Mouse (Mus musculus) neutrophil, adult 5-6 weeks (primary cell): ENCODE results near the gene Uevld. TPM values are rescaled to one million over a fixed set of nuclear protein-coding genes. Genes with fewer than 3 reads are reported as not detected.
A peak's percentile ranks its signal among the peaks of the same experiment; 100 is the strongest.

Experiments
- ATAC-seq: fragments of 151-379, 151-347 bp; 2 replicates; pipeline ENCODE4 v1.8.0; 2017; ENCODE audit warnings: mild to moderate bottlenecking, moderate TSS enrichment; ENCODE audit not compliant: insufficient number of reproducible peaks, poor library complexity, low FRiP score, severe bottlenecking; ENCODE audit errors: extremely low read depth
- total RNA-seq: library from RNA; stranded (forward); fragments of 200-1000 nt; gene quantifications from 2 replicates; pipeline ENCODE4 v1.2.3, GENCODE M21; 2017

The Uevld gene
- total RNA-seq, 1 experiment from 2014 or later: 6.9 TPM

GRCm38 (mm10) chr7:46983280-46983679 lies 25.0 kb upstream of the Uevld start, which contains the start of gene Gm9999:
Gene Gm9999, plus strand, starts transcription at chr7:46983580.
- no peak for ATAC-seq

DNA sequence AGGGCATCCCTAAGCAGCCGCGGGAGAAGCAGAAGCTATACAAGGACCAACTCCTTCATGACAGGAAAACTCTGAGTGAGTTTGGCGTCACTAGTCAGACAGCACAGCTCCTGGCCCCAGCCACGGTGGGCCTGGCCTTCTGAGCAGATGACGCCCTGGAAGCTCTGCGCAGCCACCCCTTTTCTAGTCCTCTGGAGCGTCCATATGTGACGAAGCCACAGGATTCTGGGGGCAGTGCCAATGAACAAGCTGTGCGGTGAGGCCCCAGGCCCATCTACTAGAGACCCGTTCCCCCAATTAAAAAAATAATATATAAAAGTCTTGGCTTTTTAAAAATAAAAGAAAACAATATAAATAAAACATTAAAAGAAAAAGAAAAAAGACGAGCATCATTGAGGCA lies 17.1 kb upstream of the Uevld start:
- ATAC-seq: no peak

GRCm38 (mm10) chr7:46974648-46975047 lies 16.3 kb upstream of the Uevld start:
- ATAC-seq: no peak

DNA sequence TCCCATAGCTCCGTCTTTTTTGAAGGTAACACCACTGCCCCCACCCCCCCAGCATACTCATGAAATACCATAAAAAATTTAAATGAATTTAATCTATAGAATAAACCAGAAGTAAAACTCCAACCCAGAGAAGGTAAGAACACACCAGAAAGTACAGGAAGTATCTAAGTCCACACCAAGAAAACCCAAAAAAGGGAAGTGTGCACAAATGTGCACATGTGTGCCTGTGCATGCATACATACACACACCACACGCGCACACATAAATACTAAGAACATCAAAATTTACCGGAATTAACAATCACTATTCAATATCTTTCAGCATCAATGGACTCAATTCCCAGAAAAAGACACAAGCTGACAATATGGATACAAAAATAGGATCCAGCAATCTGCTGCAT lies 11.6 kb upstream of the Uevld start:
- ATAC-seq: no peak

- ATAC-seq: no peak
Observed at GRCm38 (mm10) chr7:46964070-46964469, 5.7 kb upstream of the Uevld start.

GRCm38 (mm10) chr7:46962806-46963618 lies 4.7 kb upstream of the Uevld start:
- peak; percentile 84 for ATAC-seq

- no peak for ATAC-seq
Observed at GRCm38 (mm10) chr7:46962132-46962531, 3.8 kb upstream of the Uevld start.

- ATAC-seq: no peak
Observed at GRCm38 (mm10) chr7:46960991-46961390, 2.7 kb upstream of the Uevld start.

- ATAC-seq: no peak
Observed at GRCm38 (mm10) chr7:46958853-46959252, 526 bp upstream of the Uevld start.

- ATAC-seq: peak; percentile 44; the same call in 1 of the 2 replicates
Observed at GRCm38 (mm10) chr7:46935847-46936246, 22.5 kb downstream of the Uevld start.

DNA sequence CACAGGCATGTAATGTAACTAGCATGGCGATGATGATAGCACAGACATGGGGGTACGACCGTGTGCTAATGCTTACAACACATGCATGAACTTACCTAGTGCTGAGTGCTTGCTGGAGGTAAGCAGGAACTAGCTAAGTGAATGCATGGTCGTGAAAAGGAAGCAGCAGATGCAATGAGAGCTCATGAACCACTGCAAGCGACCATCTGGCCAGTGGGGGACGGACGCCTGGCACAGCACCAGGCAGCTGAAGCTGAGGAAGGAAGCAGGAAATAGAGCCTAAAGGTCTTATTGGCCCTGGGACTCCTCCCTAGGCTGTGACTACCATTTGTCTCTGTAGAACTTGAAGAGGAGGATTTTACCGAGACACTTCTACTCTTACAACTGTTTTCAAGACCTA lies 23.5 kb downstream of the Uevld start:
- no peak for ATAC-seq

GRCm38 (mm10) chr7:46931370-46931769 lies 27.0 kb downstream of the Uevld start:
- ATAC-seq: no peak

- no peak for ATAC-seq
Observed at GRCm38 (mm10) chr7:46928291-46928690, 30.0 kb downstream of the Uevld start.

- no peak for ATAC-seq
Observed at GRCm38 (mm10) chr7:46922075-46922474, 36.3 kb downstream of the Uevld start.

DNA sequence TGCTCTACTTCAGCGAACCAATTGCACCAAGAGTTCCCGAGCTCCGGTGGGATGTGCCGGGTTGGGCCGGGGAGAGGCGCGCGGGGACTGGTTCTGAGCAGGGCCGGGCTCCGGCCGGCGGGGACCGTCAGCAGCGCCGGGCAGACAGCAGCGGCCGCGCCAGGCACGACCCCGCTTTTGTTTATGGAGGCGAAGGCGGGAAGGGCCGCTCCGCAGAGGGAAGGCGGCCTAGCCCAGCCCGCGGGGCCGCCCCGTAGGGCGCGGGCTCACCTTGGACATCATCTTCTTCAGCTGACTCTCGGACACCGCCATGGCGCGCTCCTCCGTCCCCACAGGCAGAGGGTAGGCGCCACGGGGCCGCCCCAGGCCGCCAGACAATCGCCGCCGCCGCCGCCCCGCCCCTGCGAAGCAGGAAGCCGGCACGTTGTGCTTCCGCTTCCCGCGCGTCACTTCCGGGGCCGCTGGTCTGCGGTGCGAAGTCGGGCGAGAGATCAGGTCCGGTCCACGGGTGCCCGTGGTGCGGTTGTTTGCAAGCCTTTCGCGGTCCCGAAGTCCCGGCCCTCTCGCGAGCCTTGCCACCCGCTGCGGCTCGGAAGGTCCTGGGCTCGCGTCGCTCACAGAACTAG lies 38.7 kb downstream of the Uevld start, which contains the start of gene Tsg101:
TSS of gene Tsg101 (minus strand) at position 419 of the 626 bp plus-strand sequence.
- ATAC-seq: peak; percentile 89

- ATAC-seq: no peak
Observed at GRCm38 (mm10) chr7:46918678-46919371, 39.5 kb downstream of the Uevld start.

DNA sequence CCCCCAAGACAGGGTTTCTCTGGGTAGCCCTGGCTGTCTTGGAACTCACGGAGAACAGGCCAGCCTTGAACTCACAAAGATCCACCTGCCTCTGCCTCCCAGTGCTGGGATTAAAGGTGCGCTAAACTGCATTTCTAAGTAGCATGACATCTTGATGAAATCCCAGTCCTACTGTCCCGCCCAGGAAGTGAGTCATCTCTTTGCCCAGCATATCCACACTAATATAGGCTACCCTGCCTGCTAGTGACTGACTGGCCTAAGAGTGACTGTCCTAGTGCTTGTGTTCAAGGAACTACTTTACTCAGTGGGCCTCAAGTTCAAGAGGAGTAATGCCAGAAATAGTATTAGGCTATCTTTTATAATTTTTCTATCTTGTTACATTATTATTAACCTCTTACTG lies 42.0 kb downstream of the Uevld start:
- no peak for ATAC-seq

DNA sequence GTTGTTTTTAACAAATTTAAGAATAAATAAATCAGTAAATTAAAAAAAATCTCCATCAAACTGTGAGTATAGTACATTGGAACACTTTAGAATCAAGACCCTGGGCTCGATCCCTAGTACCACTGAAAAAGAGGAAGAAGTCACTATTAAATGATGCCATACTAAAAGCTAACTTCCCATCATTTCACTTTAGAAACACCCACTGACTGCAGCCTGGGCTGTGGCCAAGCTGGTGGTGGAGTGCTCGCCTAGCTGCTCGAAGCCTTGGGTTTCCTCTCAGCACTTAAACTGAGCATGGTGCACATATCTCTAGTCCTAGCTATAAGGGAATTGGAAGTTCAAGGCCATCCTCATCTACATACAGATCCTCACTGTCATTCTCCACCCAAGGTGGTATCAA lies 47.1 kb downstream of the Uevld start:
- ATAC-seq: no peak

DNA sequence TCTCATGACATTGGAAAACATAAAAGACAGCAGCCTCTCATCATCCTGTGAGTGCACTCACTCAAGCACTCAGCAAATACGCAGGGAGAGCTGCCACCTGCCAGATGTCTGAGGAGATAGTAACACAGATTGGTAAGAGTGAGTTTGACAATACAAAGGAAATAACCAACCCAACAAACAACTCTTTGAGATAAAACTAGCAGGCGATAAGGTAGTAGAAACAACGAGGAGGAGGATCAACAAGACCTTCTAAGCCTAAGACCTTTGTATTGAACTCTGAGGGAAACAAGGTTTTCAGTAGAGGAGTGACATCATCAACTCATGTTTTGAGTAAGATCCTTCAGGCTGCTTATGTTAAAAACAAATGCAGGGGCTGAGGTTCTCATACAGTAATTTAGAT lies 59.0 kb downstream of the Uevld start:
- ATAC-seq: no peak

- no peak for ATAC-seq
Observed at GRCm38 (mm10) chr7:46895511-46895910, 62.8 kb downstream of the Uevld start.
